Mouse (Mus musculus) monocyte, adult 2 months (primary cell): ENCODE data around the gene Adh6b.
"Not testable (repeated sequence)": the region's sequence is repeated elsewhere in the genome, so short reads cannot be mapped to it uniquely, and the experiment has no call there.

Experiments used
- DNase-seq, 2 experiments: peaks; one replicate each; pipeline ENCODE4 v3.0.0; 2022; ENCODE audit warnings: low spot score in 2 of 2, low read depth in 1 of 2

Adh6b gene

GRCm38 (mm10) chr3:138358856-138359255 is 17.3 kb downstream of the Adh6b start:
- DNase-seq, result no peak

DNA sequence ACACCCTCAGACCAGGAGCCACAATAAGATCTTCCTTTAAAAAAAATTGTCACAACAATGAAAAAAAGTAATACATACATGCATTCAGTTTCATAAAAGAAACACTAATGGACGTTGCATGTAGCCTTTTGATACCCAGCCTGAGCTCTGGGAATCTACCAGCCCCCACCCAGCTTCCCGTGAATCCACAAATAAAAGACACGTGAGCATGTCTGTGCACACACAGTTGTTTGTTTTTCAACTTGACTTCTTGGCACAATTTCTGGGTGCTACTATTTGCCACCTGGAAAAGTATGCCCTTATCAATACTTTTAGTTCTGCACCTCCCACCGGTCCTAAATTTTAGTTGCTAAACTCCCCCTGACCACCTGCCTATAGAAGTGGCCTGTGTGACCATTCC is 19.1 kb downstream of the Adh6b start:
- DNase-seq, result no peak

- no peak for DNase-seq
Measured at GRCm38 (mm10) chr3:138362920-138363319, 21.3 kb downstream of the Adh6b start.

DNA sequence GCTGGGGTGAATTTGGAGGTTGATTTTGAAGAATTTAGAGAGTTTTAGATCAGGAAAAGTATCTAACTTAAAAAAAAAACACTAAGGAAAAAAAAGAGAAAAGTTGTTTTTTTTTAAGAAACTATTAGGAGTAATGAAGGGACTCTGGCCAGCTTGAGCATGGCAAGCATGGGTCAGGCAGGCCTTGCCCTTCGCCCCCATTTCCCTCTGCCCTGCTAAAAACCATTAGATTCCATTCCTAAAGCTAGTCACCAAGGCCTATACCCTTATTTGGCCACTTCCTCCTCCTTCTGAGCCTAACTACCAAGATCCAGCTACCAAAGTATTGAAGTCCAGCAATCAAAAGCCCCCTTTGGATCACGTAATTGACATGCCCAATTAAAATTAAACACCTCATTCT is 24.6 kb downstream of the Adh6b start:
- no peak for DNase-seq

GRCm38 (mm10) chr3:138369546-138369945 is 28.0 kb downstream of the Adh6b start:
- no peak for DNase-seq

DNA sequence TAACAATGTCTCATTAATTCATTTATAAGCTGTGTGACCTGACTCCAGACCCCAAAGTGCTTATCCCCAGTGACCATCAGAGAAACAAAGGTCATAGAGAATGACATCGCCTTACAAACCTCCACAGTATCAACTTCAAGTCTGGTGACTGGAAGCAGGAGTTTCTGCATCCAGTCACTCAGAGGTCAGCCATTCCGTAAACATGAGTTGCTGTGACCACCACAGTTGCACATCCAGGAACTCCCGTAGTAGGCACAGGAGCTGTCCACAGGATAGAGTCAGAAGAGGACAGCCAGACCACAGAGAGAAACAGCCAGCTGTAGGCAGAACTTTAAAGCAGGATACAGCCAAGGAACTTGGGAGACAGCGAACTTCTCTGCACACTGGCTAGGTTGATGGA is 28.7 kb downstream of the Adh6b start:
- not testable (repeated sequence) for DNase-seq

- no peak for DNase-seq
Measured at GRCm38 (mm10) chr3:138373920-138374319, 32.3 kb downstream of the Adh6b start.

DNA sequence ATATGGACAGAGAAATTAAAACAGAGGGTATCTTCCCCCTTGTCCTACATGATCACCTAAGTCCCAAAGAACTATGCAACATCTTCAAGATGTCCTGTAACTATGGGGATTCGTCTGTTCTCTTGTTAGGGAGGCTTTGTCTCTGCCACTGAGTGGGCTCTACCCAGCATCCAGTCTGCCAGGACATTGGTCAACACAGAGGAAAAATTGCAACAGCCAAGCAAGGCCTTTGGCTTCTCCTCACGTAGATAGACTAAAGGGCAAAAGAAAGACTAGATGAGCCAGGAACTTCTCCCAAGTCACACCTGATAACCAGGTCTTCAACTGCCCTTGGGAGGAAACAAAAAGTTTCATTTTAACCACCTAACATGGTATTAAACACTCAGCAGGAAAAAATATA is 33.6 kb downstream of the Adh6b start:
- DNase-seq, result no peak

DNA sequence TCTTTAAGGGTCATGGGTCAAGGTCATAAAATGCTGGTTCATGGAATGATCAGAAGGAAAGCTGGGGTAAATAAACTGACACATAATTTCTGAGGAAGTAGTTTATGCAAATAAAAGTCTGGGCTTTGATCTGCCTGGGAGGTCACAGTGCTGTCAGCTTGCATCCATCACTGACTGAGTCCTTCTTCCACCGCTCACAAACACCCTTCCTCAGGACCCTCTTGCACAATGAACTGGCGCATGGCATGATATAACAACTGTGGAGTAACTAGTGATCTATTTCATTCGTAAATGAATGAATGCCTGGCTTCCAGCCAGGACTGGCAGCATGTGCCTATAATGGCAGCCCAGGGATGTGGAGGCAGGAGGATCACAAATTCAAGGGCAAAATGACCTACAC is 39.6 kb downstream of the Adh6b start:
- no peak for DNase-seq

DNA sequence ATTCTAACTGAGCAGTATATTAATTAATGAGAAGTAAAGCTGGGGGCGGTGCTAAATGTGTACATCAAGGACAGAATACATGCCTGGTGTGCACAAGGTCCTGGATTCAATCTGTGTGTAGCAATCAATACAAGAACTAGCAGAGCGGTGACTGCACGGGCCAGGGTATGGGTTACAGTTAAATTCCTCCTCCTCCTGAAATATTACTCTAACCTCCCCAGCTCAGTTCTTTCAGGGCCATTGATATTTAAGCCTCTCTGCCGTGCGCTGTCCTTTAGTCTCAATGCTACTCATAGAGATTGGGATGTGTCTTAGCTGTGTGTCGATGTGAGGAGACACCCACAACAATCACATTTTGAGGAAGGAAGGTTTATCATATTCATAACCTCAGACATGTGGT is 45.6 kb downstream of the Adh6b start:
- DNase-seq, result no peak

- no peak for DNase-seq
Measured at GRCm38 (mm10) chr3:138404872-138405271, 63.3 kb downstream of the Adh6b start.

GRCm38 (mm10) chr3:138405341-138405740 is 63.8 kb downstream of the Adh6b start:
- DNase-seq, result no peak

DNA sequence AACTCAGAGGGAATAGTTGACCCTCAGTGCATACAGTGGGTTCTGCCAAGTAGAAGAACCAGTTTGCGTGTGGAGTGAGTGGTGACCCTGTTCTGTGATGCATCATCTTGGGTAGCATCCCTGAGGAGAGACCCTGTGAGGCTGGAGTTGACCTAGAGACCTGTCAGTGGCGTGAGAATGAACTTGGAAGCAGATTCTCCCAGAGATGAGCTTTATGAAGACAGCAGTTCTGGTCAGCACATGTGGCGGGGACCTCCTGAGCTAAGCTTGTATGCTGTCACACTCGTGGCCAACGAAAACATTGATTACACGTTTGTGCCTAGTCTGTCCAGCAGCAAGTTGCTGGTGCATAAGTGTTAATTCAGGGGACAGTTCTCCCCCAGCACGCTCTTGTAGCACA is 64.3 kb downstream of the Adh6b start:
- DNase-seq, result no peak

DNA sequence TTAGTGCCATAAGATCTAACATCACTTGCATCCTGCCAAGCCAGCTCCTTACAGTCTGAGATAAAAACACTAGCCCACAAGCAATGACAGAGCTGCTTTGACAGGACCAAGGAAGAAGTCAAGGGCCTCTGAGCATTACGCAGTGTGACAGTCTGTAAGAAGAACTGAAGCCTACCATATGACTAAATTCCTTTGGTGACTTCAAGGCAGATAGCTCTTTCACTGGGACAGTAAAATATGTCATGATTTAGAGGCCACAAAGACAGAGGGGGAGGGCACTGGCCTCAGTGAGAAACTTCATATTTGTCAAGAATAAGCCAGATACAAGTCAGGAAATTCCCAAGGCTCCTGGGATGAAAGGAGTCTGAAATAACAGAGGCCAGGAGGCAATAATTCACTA is 66.3 kb downstream of the Adh6b start:
- no peak for DNase-seq
